Mouse (Mus musculus) megakaryocyte, embryonic 14.5 days (primary cell): Measurements from ENCODE around the gene Ndufc2. TPM values are rescaled to one million over a fixed set of nuclear protein-coding genes. Genes with fewer than 3 reads are reported as not detected.
"Not testable (repeated sequence)": the region's sequence is repeated elsewhere in the genome, so short reads cannot be mapped to it uniquely, and the experiment has no call there.

Experiments
- H3K27me3 ChIP-seq: replicated peaks from 2 replicates; pipeline ENCODE3; 2012; ENCODE audit warnings: inconsistent platforms
- H3K36me3 ChIP-seq: replicated peaks from 2 replicates; pipeline ENCODE3; 2012; ENCODE audit warnings: low read length, inconsistent platforms, mixed read lengths
- H3K4me1 ChIP-seq: 2 replicates; pipeline ENCODE4 v1.6.1; 2012; ENCODE audit warnings: inconsistent platforms
- H3K4me3 ChIP-seq: replicated peaks from 2 replicates; pipeline ENCODE3; 2012; ENCODE audit warnings: moderate library complexity, mild to moderate bottlenecking, inconsistent platforms
- H3K9me3 ChIP-seq: 2 replicates; pipeline ENCODE4 v1.6.1; 2012; ENCODE audit warnings: inconsistent platforms
- FLI1 ChIP-seq: IDR thresholded peaks from 2 replicates; pipeline ENCODE4 v1.6.1; 2012; ENCODE audit warnings: low read length, inconsistent platforms, mixed read lengths
- GATA1 ChIP-seq: IDR thresholded peaks from 3 replicates; pipeline ENCODE4 v1.6.1; 2012; ENCODE audit warnings: mixed read lengths, low read length, inconsistent platforms, borderline replicate concordance
- polyA plus RNA-seq: library from polyadenylated mRNA; stranded (reverse); fragments of >175 nt; gene quantifications from 2 replicates; pipeline ENCODE4 v1.2.3, GENCODE M21; 2012; ENCODE audit warnings: low replicate concordance; ENCODE audit not compliant: insufficient read depth

Gene Ndufc2
- polyA plus RNA-seq, 1 experiment, result 191 TPM

DNA sequence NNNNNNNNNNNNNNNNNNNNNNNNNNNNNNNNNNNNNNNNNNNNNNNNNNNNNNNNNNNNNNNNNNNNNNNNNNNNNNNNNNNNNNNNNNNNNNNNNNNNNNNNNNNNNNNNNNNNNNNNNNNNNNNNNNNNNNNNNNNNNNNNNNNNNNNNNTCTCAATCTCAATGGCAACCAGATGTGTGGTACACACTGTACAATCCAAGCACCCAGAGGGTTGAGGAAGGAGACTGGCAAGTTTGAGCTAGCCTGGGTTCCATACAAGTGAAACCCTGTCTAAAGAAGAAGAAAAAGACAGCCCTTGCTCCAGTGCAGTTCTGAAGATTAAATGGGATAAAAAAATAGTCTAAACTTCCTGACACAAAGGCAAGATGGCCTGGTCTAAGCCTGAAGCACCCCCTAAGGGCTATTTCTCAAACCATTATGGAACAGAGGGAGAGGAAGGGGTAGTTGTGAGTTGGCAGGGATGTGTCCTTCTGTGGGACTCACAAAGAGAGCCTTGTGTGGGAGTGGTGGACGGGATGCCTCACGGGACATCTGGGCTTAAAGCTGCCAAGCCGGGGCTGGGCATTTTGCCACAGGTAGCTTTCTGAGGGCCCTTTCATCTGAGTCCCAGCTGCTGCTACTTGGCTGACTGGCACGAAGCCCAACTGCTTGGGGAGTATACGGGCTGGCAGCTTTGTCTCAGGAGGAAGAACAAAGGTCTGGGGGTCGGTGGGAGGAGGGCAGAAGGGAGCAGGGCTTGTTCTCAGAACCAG lies 46.5 kb downstream of the Ndufc2 start:
- peaks cover 26% of the 10 kb centered on the region for H3K9me3 ChIP-seq
- H3K4me3 ChIP-seq, result no peak overlapping the region
- peaks cover 8% of the 10 kb centered on the region for H3K4me1 ChIP-seq
- TF ChIP-seq FLI1 (no peak), GATA1 (no peak)
- peaks cover 3% of the 10 kb centered on the region for H3K36me3 ChIP-seq
- peaks cover 12% of the 10 kb centered on the region for H3K27me3 ChIP-seq

GRCm38 (mm10) chr7:97447050-97447531 lies 47.3 kb downstream of the Ndufc2 start:
- TF ChIP-seq FLI1, result no peak
- no peak for TF ChIP-seq GATA1
- peaks cover 15% of the 10 kb centered on the region for H3K4me1 ChIP-seq
- peaks cover 3% of the 10 kb centered on the region for H3K36me3 ChIP-seq
- peaks cover 21% of the 10 kb centered on the region for H3K9me3 ChIP-seq
- peaks cover 12% of the 10 kb centered on the region for H3K27me3 ChIP-seq
- H3K4me3 ChIP-seq, result no peak overlapping the region

DNA sequence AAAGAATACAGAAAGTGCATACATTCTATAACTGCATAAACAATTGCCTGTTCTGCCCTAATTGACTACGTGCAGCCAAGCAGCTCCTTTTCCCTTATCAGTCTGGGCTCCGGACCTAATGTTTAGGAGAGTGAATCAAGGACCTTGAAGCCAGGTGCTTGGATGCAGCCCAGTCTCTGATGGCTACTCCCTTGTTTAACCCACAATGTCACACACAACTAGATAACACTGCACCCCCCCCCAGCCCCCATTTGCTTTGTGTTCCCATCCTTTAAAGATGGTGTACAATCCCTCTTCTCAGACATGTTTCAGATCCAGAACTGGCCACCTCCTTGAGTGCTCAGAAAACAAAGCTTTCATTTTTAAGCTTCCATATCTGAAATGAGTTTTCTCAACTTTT lies 51.2 kb downstream of the Ndufc2 start, which contains the start of gene Kctd14:
TSS of gene Kctd14 (plus strand) at position 301 of the 400 bp plus-strand sequence.
- Histone ChIP-seq H3K9me3 (peaks cover 20% of the 10 kb centered on the region), H3K4me1 (peaks cover 52% of the 10 kb centered on the region)
- not testable (repeated sequence) for H3K4me3 ChIP-seq, H3K36me3 ChIP-seq, H3K27me3 ChIP-seq

DNA sequence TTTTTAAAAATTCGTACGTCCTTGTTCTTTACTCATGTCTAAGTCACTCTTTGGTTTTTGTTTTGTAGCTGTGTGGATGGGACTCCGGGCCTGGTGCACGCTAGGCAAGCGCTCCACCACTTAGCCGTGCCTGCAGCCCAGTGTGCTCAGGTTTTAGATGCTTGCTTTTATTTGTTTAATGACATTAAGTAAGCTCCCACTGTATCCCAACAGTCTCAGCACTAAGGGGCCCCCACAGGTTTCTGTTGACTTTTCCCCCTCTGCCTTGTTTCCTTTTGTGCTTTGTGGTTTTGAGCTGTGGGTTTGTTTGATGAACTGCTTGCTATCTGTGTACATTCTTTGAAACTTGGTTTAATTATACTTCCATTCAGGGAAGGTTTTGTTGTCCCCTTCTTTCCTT lies 52.4 kb downstream of the Ndufc2 start:
- peaks cover 59% of the 10 kb centered on the region for H3K4me1 ChIP-seq
- TF ChIP-seq GATA1 (no peak), FLI1 (no peak)
- H3K4me3 ChIP-seq, result peak overlapping the region; percentile 92

GRCm38 (mm10) chr7:97453141-97453921 lies 53.5 kb downstream of the Ndufc2 start:
- Histone ChIP-seq H3K4me1 (peaks cover 56% of the 10 kb centered on the region), H3K4me3 (peak overlapping the region; percentile 92), H3K9me3 (peaks cover 19% of the 10 kb centered on the region), H3K36me3 (peaks cover 17% of the 10 kb centered on the region), H3K27me3 (no peaks in the 10 kb centered on the region)
- no peak for TF ChIP-seq GATA1

More for the DNA sequence above, 52.4 kb downstream of the Ndufc2 start:
- Histone ChIP-seq H3K9me3 (peaks cover 20% of the 10 kb centered on the region), H3K27me3 (no peaks in the 10 kb centered on the region), H3K36me3 (peaks cover 8% of the 10 kb centered on the region)

DNA sequence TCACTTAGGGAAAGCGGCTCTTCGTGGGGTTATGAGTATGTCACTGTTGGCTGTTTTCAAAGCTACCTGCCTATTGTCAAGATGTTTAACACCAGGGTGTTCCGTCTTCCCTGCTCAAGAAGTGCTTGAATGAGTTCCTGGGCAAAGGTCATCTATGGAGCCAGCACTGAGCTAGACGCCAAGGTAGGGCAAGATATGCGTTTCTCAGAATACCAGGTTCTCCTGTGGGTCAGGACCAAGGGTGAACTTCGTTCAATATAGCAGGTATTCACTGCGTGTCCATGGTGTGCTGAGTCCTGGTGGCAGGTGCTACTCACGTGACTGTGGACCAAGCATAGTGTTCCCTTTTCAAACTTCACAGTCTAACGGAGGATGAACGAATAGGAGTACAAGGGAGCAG lies 55.0 kb downstream of the Ndufc2 start:
- H3K4me1 ChIP-seq, result peaks cover 56% of the 10 kb centered on the region
- peak overlapping the region; percentile 50 for H3K4me3 ChIP-seq
- no peaks in the 10 kb centered on the region for H3K27me3 ChIP-seq
- peaks cover 22% of the 10 kb centered on the region for H3K36me3 ChIP-seq
- H3K9me3 ChIP-seq, result peaks cover 7% of the 10 kb centered on the region
- TF ChIP-seq FLI1 (no peak), GATA1 (no peak)

DNA sequence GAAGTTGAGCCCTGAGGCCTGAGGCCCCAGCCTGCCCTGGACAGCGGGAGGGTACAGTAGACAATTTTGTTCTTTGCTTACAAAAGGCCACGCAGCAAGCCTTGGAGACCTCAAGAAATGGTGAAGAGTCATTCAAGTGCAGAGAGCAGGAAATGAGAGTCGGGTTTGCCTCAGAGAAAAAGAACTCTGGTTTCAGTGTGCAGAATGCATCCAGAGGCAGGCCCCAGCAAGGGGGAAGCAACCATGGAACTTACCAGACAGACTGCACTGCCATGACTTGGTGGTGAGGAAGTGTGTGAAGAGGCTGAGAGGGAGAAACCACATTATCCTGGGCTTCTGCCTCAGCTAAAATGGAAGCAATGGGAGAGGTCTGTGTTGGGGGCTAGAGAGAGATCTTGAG lies 55.8 kb downstream of the Ndufc2 start:
- Histone ChIP-seq H3K9me3 (peaks cover 10% of the 10 kb centered on the region), H3K36me3 (peaks cover 28% of the 10 kb centered on the region), H3K4me3 (peak overlapping the region; percentile 50), H3K4me1 (peaks cover 56% of the 10 kb centered on the region), H3K27me3 (no peaks in the 10 kb centered on the region)
- TF ChIP-seq FLI1, result no peak
- TF ChIP-seq GATA1, result no peak

Other genes with a start within 250 kb of the Ndufc2 start
- 1.4 and 2.3 TPM in 2 replicates for gene Usp35, start 68.0 kb upstream of the Ndufc2 start, polyA plus RNA-seq
- gene Kctd21, start 67.7 kb upstream of the Ndufc2 start, polyA plus RNA-seq, result 0.70 and 1.1 TPM in 2 replicates
- 1.1 TPM in 1 of 2 replicates, not detected in the other for gene Alg8, start 28.4 kb upstream of the Ndufc2 start, polyA plus RNA-seq
- gene Thrsp, start 17.7 kb downstream of the Ndufc2 start, polyA plus RNA-seq, result not detected in 2 replicates
- gene Kctd14, start 51.3 kb downstream of the Ndufc2 start, polyA plus RNA-seq, result 0.71 and 1.4 TPM in 2 replicates
- gene Ints4, start 81.0 kb downstream of the Ndufc2 start, polyA plus RNA-seq, result 1.5 and 6.1 TPM in 2 replicates
- 6.3 TPM in 1 of 2 replicates, not detected in the other for gene Aamdc, start 179.5 kb downstream of the Ndufc2 start, polyA plus RNA-seq
- gene Rsf1, start 179.9 kb downstream of the Ndufc2 start, polyA plus RNA-seq, result 2.4 and 10.3 TPM in 2 replicates